Mouse (Mus musculus) forebrain, embryonic 15.5 days (tissue): Measurements from ENCODE around the gene Arhgap17. TPM values are rescaled to one million over a fixed set of nuclear protein-coding genes. Genes with fewer than 3 reads are reported as not detected.
A peak's percentile ranks its signal among the peaks of the same experiment; 100 is the strongest.

ENCODE experiments used
- ATAC-seq: fragments of 200-750 bp; cut with Nextera tagmentation; replicated peaks from 2 replicates; pipeline ENCODE4 v1.8.0; 2017; ENCODE audit warnings: mild to moderate bottlenecking, moderate TSS enrichment, moderate library complexity
- H3K27ac ChIP-seq: fragments of 300-500 bp; sonication (generic); replicated peaks from 2 replicates; pipeline ENCODE4 v1.5.1; 2015; ENCODE audit warnings: mild to moderate bottlenecking, inconsistent platforms
- H3K27me3 ChIP-seq: fragments of 300-500 bp; sonication (generic); 2 replicates; pipeline ENCODE4 v1.6.1; 2015; ENCODE audit warnings: inconsistent platforms
- H3K36me3 ChIP-seq: fragments of 300-500 bp; sonication (generic); 2 replicates; pipeline ENCODE4 v1.6.1; 2015; ENCODE audit warnings: mild to moderate bottlenecking, inconsistent platforms
- H3K4me1 ChIP-seq: fragments of 300-500 bp; sonication (generic); 2 replicates; pipeline ENCODE4 v1.6.1; 2015; ENCODE audit warnings: inconsistent platforms
- H3K4me2 ChIP-seq: fragments of 300-500 bp; sonication (generic); replicated peaks from 2 replicates; pipeline ENCODE4 v1.6.1; 2015; ENCODE audit warnings: mild to moderate bottlenecking, inconsistent platforms
- H3K4me3 ChIP-seq: fragments of 300-500 bp; sonication (generic); 2 replicates; pipeline ENCODE4 v1.5.1; 2015; ENCODE audit warnings: mild to moderate bottlenecking, inconsistent platforms
- H3K9ac ChIP-seq: fragments of 300-500 bp; sonication (generic); replicated peaks from 2 replicates; pipeline ENCODE4 v1.6.1; 2015; ENCODE audit warnings: mild to moderate bottlenecking, inconsistent platforms
- H3K9me3 ChIP-seq: fragments of 300-500 bp; sonication (generic); 2 replicates; pipeline ENCODE4 v1.6.1; 2016; ENCODE audit warnings: inconsistent platforms
- WGBS: fragments of 180-500 bp; shearing (Covaris S2); methylation state at CpG from one replicate; pipeline ENCODE4 v1.1.7; 2015; ENCODE audit warnings: mixed read lengths; 5-methylcytosine and 5-hydroxymethylcytosine counted together
- polyA plus RNA-seq: library from polyadenylated mRNA; unstranded; fragments of >200 nt; fragmentation: Nextera tagmentation; extraction: Ambion mirVana; gene quantifications from 2 replicates; pipeline ENCODE4 v1.2.1, GENCODE M21; 2015

The Arhgap17 gene
- polyA plus RNA-seq, 1 experiment from 2014 or later, result 10.1 TPM

DNA sequence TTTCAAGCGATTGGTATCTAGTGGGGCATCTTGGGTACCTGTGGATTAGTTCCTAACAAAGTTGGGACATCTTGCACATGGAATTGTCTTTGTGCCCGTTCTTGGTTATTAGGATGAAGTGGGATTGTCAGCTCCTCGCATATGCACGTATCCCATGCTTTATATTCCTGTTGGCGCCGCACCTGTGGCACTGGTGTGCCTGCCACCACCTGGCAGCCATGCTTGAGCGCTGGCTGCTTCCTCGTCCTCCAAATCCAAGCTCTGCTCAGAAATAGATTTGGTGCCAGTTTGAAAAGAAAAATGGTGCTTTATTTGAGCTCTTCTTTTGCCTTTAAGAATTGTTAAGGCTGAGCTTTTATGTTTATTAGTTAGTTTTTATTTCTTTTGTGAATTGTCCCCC is 28.2 kb upstream of the Arhgap17 start:
- peaks cover 13% of the 10 kb centered on the region for H3K36me3 ChIP-seq
- 85% methylated on average over 8 of the region's 8 CpGs for WGBS
- no peak overlapping the region for H3K4me2 ChIP-seq
- H3K9me3 ChIP-seq, result no peaks in the 10 kb centered on the region
- H3K4me3 ChIP-seq, result no peak overlapping the region
- H3K4me1 ChIP-seq, result peaks cover 8% of the 10 kb centered on the region
- no peaks in the 10 kb centered on the region for H3K27me3 ChIP-seq
- ATAC-seq, result no peak
- H3K9ac ChIP-seq, result no peak overlapping the region
- H3K27ac ChIP-seq, result no peak overlapping the region

DNA sequence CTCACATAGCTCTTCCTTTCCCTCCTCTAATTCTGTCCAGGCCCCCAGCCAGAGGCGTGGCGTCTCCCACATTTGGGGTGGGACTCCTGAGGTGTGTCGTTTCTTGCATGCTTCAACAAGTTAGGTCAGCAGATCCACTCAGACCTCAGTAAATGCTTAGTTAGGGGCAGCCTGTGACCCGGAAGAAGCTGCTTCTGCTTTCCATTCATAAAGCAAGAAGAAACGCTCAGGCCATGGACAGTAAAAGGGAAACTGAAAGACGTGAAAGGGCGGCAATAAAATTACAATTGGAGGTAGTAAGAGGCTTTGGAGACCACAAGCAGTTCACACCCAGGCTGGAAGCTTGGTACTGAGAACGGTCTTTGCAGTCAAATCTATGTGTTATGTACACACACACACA is 27.7 kb upstream of the Arhgap17 start:
- H3K9me3 ChIP-seq, result no peaks in the 10 kb centered on the region
- no peak overlapping the region for H3K4me3 ChIP-seq
- no peak overlapping the region for H3K27ac ChIP-seq
- H3K9ac ChIP-seq, result no peak overlapping the region
- WGBS, result 83% methylated on average over 8 of the region's 8 CpGs
- peaks cover 10% of the 10 kb centered on the region for H3K36me3 ChIP-seq
- H3K27me3 ChIP-seq, result no peaks in the 10 kb centered on the region
- no peak overlapping the region for H3K4me2 ChIP-seq
- ATAC-seq, result no peak
- H3K4me1 ChIP-seq, result peaks cover 8% of the 10 kb centered on the region

DNA sequence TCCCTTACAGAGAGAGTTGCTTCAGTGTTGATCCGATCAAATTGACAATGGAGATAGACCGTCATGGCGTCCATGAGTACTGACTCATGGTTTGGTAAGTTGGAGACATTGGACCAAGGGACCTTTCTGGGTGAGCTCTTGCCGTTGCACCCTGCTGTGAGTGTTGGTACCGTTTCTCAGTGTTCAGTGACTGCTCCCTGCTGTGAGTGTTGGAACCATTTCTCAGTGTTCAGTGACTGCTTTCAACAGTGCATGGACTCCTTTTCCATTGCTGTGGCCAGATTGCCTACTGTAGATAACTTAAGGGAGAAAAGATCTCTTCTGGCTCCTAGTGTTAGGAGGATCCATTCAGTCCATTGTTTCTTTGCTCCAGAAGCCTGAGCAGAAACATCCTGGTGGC is 27.2 kb upstream of the Arhgap17 start:
- Histone ChIP-seq H3K4me3 (no peak overlapping the region), H3K36me3 (0 out of 2 replicates have a peak, but pooled peaks cover 5% of the 10 kb centered on the region), H3K27me3 (no peaks in the 10 kb centered on the region), H3K9ac (no peak overlapping the region), H3K4me1 (peaks cover 8% of the 10 kb centered on the region), H3K27ac (no peak overlapping the region), H3K4me2 (no peak overlapping the region), H3K9me3 (no peaks in the 10 kb centered on the region)
- WGBS, result 91% methylated on average over 5 of the region's 5 CpGs
- no peak for ATAC-seq

DNA sequence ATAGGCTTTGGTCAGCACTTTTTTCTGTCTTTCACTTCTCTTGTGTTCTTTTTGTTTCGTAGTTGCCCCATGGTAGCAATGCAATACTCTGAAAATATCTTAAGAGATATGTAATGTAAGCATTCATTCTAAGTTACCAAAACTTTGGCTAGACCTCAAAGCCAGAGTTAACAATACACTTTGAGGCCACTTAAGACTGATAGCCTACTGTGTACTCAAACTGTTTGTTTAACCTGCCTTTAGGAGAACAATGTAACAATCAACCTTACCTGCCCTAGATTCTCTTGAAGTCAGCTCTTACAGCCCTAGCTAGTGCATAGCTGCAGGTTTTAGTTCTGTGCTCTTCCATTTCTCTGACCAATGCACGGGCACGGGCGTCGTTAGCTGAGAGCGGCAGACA is 24.6 kb upstream of the Arhgap17 start:
- H3K27ac ChIP-seq, result no peak overlapping the region
- H3K9ac ChIP-seq, result no peak overlapping the region
- WGBS, result 93% methylated on average over 6 of the region's 6 CpGs
- peaks cover 13% of the 10 kb centered on the region; the same call in 1 of the 2 replicates for H3K36me3 ChIP-seq
- H3K4me2 ChIP-seq, result no peak overlapping the region
- no peak overlapping the region for H3K4me3 ChIP-seq
- H3K4me1 ChIP-seq, result no peaks in the 10 kb centered on the region
- ATAC-seq, result no peak
- H3K9me3 ChIP-seq, result no peaks in the 10 kb centered on the region
- no peaks in the 10 kb centered on the region for H3K27me3 ChIP-seq

DNA sequence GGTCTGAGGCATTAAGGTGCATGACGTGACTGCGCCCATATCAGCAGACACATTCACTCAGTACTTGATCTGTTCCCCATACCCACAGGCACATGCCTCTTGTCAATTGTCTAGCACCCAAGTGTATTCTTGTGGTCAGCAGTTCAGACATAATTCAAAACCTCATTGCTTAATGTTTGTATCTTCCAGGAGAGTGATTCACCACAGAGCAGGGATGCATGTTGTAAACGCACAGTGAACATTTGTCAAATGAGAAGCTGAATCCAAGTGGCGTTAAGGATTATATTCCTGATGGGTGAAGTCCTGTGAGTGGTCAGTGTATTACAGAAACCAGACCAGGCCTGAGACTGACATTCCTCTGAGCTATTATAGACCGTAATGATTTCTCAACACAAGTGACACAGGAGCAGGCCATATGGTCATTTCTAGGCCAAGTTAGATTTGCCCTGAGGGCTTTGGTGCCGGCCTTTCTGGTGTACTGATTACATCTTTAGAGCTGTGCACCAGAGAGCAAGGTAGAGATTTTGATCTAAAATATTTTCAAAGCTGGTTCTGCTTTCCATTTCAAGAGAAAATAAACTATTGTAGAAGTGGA is 20.1 kb upstream of the Arhgap17 start:
- Histone ChIP-seq H3K9ac (no peak overlapping the region), H3K4me1 (no peaks in the 10 kb centered on the region), H3K36me3 (peaks cover 24% of the 10 kb centered on the region), H3K4me2 (no peak overlapping the region), H3K27ac (no peak overlapping the region), H3K9me3 (no peaks in the 10 kb centered on the region), H3K27me3 (no peaks in the 10 kb centered on the region), H3K4me3 (no peak overlapping the region)
- no peak for ATAC-seq
- WGBS, result 94% methylated on average over 6 of the region's 6 CpGs

DNA sequence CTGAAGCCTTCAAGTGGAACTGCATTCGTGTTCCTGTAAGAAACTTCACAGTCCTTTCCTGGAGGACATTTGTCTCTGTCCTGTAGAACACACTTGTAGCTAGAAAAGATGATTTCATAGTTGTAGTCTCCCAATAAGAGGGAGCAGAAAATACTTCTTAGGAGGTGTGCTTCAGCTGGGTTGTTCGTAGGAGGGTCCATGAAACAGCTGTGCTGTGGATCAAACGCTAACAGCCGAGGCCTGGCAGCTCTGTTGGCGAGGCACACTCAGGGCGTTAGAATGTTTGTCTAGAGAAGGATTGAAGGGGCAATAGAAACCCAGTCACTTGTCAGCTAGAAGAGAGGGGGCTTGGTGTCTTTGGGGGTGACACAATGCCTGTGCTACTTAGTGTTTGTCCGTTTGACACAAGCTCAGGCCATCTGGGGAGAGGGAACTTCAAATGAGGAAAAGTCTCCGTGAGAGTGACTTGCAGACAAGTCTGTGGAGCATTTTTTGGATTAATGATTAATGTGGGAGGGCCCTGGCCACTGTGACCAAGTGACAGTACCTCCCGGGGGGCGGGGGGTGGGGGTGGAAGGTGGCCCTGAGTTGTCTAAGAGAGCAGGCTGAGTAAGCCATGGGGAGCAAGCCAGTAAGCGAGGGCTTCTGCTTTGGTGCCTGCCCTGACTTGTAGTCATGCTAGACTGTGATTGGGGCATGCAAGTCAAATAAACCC is 16.1 kb upstream of the Arhgap17 start:
- Histone ChIP-seq H3K36me3 (peaks cover 20% of the 10 kb centered on the region), H3K27me3 (no peaks in the 10 kb centered on the region), H3K4me1 (no peaks in the 10 kb centered on the region), H3K27ac (no peak overlapping the region), H3K9me3 (no peaks in the 10 kb centered on the region), H3K9ac (no peak overlapping the region), H3K4me3 (no peak overlapping the region), H3K4me2 (no peak overlapping the region)
- WGBS, result 86% methylated on average over 11 of the region's 11 CpGs
- ATAC-seq, result no peak

DNA sequence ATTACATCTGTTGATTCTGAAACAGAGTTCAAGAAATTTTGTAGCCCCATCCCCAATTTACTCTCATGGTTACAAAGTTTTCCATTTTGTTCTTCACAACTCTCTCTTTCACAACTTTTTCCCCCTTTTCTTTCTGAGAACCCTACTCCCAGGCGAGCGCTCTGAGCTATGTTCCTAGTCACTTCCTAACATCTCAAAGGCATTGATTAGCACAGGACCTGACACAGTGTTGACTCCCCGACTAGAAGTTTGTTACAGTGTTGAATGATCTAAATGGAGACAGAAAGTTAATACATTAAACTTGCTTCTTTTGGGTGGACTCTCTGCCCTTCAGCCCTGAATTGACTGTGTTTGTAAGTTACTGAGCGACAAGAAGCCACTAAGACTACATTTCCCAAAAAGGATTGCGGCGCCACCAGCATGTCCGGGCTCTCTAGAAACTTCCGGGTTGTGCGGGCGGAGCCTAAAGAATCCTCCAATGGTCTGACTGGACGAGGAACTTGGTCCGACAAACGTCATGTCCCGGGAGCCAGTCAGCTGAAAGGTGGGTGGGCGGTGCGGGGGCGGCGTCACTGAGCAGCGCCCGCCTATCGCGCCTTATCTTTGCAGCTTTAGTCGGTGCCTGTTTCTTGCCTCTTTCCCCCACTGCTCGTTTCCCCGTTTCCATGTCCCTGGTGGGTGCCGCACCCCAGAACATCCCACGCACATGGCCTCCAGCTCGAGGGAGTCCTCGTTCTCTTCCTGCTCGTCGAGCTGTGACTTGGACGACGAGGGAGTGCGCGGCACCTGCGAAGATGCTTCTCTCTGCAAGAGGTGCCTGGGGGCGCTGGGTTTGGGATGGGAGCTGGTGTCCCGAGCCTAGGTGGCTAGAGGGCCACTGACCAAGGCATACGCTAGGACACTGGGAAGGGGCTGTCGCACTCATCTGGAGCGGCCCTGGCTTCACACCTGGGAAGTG is 8.0 kb upstream of the Arhgap17 start:
- peaks cover 20% of the 10 kb centered on the region for H3K4me1 ChIP-seq
- peak overlapping the region; percentile 81 for H3K4me2 ChIP-seq
- H3K27ac ChIP-seq, result peak overlapping the region; percentile 86
- 5% methylated on average over 41 of the region's 41 CpGs for WGBS
- peak; percentile 100 for ATAC-seq
- H3K9ac ChIP-seq, result peak overlapping the region; percentile 83
- peak overlapping the region; percentile 85 for H3K4me3 ChIP-seq
- H3K9me3 ChIP-seq, result no peaks in the 10 kb centered on the region
- peaks cover 3% of the 10 kb centered on the region; the same call in 1 of the 2 replicates for H3K36me3 ChIP-seq
- no peaks in the 10 kb centered on the region for H3K27me3 ChIP-seq

DNA sequence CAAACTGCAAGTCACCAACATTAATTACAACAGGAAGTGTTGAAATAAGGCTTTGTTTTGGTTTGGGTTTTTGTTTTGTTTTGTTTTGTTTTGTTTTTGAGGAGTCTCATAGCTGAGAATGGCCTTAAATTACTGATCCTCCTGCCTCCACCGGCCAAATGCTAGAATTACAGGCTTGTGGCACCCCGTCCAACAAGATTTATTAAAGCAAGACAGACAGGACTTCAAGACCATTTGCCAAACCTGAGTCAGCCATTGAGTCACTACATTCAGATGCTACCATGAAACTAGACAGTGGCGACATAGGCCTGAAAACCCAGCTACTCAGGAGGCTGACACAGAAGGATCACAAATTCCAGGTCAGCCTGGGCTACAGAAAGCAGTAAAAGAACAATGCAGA is 1.8 kb upstream of the Arhgap17 start:
- 79% methylated on average over 3 of the region's 3 CpGs for WGBS
- no peaks in the 10 kb centered on the region for H3K36me3 ChIP-seq
- H3K9me3 ChIP-seq, result no peaks in the 10 kb centered on the region
- no peak overlapping the region for H3K4me2 ChIP-seq
- H3K4me1 ChIP-seq, result peaks cover 32% of the 10 kb centered on the region
- ATAC-seq, result no peak
- no peak overlapping the region for H3K9ac ChIP-seq
- H3K27ac ChIP-seq, result no peak overlapping the region
- H3K27me3 ChIP-seq, result no peaks in the 10 kb centered on the region
- H3K4me3 ChIP-seq, result no peak overlapping the region

DNA sequence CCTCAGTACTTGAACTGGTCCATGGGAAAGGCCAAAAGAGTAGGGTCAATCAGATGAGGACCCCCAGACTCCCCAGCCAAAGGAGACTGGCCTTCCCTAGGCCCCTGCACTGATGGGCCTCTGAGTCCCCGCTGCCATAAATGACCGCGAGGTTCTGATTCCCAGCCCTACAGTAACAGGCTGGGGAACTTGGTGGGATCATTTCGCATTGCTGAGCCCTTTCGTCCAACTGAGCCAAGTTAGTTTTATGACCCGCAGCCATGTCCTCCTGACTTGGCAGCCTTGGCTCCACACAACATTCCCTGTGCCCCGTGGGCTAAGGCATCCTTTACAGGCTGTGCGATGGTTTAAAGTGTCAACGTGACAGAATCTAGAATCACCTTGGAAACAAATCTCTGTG is 985 bp upstream of the Arhgap17 start:
- peak overlapping the region; percentile 60 for H3K4me3 ChIP-seq
- H3K9ac ChIP-seq, result peak overlapping the region; percentile 65; the same call in 1 of the 2 replicates
- no peak overlapping the region for H3K27ac ChIP-seq
- WGBS, result 50% methylated on average over 9 of the region's 9 CpGs
- H3K4me2 ChIP-seq, result peak overlapping the region; percentile 83
- ATAC-seq, result no peak
- no peaks in the 10 kb centered on the region for H3K36me3 ChIP-seq
- H3K4me1 ChIP-seq, result peaks cover 35% of the 10 kb centered on the region
- H3K9me3 ChIP-seq, result no peaks in the 10 kb centered on the region
- no peaks in the 10 kb centered on the region for H3K27me3 ChIP-seq

DNA sequence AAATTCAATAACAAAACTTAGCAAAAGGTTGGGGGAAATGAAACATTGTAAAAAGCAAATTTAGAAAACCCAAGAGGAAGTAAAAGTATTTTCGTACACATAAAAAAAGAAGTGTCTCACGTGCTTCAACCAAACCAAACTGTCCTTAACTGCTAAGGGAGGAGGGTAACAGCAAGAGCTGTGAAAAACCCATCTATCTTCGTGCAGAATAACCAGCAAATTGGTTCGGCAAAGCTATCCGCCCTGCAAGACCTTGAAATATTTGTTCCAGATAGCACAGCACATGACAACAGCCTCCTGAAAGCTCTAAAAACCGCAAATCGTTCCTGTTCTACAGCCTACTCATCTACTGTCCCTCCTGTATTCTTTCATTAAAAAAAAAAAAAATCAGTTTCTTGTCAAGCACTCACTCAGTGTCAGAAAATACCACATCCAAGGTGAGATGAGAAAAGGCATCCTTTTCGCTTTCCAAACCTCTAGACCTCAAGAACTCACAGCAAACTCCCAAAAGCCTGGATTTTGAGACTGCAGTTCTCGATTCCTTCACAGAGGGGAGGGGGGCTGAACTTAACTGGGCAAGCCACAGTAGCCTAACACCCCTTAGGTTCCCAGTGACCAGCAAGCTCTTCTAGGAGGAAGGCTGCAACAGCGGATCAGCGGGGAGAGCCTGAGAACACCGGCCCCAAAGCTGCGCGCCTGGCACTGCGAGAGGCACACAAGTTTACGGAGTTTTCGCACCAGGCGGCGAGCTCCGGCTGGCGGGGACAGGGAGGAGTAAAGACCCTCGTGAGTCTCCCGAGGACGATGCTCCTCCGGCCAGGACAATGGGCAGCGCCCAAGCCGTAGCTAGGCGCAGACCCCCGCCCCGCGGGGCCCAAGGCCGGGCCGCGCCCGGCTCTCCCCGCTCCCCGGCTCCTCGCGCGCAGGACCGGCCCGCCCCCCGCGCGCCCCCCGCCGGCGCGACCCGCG is 653 bp downstream of the Arhgap17 start:
- no peaks in the 10 kb centered on the region for H3K27me3 ChIP-seq
- ATAC-seq, result peak; percentile 82
- no peaks in the 10 kb centered on the region for H3K9me3 ChIP-seq
- no peaks in the 10 kb centered on the region for H3K36me3 ChIP-seq
- H3K4me1 ChIP-seq, result peaks cover 35% of the 10 kb centered on the region
- peak overlapping the region; percentile 65 for H3K9ac ChIP-seq
- H3K27ac ChIP-seq, result peak overlapping the region; percentile 84
- H3K4me3 ChIP-seq, result peak overlapping the region; percentile 60
- 3% methylated on average over 50 of the region's 51 CpGs for WGBS
- H3K4me2 ChIP-seq, result peak overlapping the region; percentile 83

DNA sequence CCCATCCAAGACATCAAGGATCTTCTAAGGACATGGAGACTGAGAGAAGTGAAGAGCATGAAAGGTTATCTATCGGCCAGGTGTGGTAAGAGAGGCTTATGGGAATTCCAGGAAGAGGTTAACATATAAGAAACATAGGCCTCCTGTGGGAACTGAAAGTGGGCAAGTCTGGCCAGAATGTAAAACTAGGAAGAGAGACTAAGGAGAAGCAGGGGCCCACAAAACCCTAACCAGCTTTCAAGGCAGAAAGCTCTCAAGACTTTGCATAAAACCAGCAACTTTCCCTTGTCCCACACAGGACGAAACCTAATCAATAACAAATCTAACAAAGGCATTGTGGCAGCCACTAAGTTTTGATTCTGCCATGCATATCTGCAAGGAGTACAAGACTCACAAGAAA is 1.5 kb downstream of the Arhgap17 start:
- 0 out of 2 replicates have a peak overlapping the region, but pooled peaks have one; percentile 60 for H3K4me3 ChIP-seq
- ATAC-seq, result no peak
- no peaks in the 10 kb centered on the region for H3K9me3 ChIP-seq
- H3K4me2 ChIP-seq, result peak overlapping the region; percentile 83
- WGBS, result 71% methylated on average over 2 of the region's 2 CpGs
- H3K9ac ChIP-seq, result 0 out of 2 replicates have a peak overlapping the region, but pooled peaks have one; percentile 65
- H3K27ac ChIP-seq, result no peak overlapping the region
- H3K36me3 ChIP-seq, result no peaks in the 10 kb centered on the region
- H3K4me1 ChIP-seq, result peaks cover 35% of the 10 kb centered on the region
- no peaks in the 10 kb centered on the region for H3K27me3 ChIP-seq
